Mouse (Mus musculus): ENCODE measurements at regions not wholly inside any gene's neighbourhood (a gene's known extent, or its start where the extent isn't known, plus 50 kb on each side); places are given as distances from the start of the nearest gene placed in this dataset.
A peak's percentile ranks its signal among the peaks of the same experiment; 100 is the strongest.

GRCm38 (mm10) chr11:18581078-18581800 lies 437.5 kb downstream of the Meis1 start:
- DNase-seq (ENCODE audit: low spot score) = peak; percentile 5

DNA sequence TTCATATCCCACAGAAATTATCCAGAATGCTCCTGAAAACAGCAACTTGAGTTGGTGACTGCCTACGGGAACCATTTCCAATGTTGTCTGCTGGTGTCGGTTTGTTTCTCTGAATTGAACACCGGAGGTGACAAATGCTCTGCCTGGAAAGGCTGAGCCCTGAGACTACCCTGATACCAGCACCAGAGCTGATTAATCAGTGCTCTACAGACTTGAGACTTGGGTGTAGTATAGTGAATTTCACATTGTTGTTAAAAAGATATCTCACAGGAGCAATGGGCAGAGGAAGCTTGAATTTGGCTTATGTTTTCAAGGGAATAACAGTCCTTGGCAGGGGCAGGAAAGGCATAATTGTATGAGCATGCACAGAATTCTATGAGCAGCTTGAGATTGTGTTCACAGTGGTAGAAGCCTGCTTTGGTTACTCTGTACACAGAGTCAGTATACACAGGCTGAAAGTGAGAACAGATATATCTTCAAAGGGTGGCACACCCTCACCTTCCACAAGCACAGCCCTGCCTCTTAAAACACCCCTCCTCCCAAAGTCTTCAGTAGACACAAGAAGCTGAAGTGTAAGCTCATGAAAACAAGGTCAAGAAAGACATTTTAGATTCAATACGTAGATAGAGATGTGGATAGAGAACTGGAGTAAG lies 447.1 kb downstream of the Meis1 start:
- no peak for DNase-seq (ENCODE audit: low spot score)

DNA sequence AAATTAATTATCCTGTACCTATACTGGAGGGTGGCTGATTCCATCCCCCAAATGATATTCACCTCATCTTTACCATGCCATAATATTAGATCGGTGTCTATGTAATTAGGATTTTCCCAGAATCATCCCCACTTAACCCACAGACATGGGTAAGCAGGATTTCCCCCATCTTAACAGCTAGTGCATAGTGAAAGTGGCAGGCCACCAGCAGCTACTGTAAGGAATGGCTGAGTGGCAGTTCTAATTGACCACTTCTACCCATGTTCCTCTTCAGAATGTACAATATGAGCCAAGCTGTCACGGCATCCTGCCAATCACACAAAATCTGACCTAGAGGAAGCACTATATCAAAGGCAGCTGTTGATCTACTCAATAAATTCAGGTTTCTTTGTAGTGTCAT lies 455.8 kb downstream of the Meis1 start:
- DNase-seq (ENCODE audit: low spot score) = no peak

GRCm38 (mm10) chr11:18558665-18559064 lies 460.1 kb downstream of the Meis1 start:
- no peak for DNase-seq (ENCODE audit: low spot score)

GRCm38 (mm10) chr11:18535592-18535857 lies 483.3 kb downstream of the Meis1 start:
- DNase-seq (ENCODE audit: low spot score) = no peak

DNA sequence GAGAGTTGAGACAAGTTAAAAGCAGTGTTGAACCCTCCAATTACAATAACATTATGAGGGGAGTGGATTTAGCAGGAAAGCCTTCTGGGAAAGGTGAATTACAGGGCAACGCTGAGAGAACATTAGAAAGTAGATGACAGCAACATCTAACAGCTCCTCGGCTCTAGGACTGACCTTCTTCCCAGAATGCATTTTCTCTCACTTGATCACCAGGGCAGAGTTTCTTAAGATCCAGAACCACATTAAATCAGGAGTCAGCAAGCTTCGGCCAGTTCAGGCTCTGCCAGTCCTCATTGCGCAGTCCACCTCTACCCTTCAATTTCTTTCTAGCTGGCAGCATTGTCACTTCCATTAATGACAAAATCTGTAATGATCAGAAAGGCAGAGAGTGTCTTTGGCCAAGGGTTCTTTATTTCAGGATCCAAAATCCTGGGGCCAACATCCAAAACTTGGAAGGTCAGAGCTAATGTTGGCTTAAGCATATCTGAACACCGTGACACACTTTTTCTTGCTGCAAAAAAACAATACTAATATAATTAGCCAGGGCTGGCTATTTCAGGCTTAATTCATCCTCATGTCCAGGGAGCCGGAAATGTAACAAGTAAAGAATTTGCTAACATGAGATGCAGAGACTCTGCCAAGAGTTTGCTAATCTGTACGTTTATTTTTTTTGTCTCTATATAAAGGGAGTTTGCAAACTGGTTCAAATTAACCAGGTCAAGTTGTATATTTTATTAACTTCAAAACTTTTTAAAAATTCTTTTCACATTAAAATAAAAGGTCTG lies 483.8 kb downstream of the Meis1 start:
- DNase-seq (ENCODE audit: low spot score) = no peak

DNA sequence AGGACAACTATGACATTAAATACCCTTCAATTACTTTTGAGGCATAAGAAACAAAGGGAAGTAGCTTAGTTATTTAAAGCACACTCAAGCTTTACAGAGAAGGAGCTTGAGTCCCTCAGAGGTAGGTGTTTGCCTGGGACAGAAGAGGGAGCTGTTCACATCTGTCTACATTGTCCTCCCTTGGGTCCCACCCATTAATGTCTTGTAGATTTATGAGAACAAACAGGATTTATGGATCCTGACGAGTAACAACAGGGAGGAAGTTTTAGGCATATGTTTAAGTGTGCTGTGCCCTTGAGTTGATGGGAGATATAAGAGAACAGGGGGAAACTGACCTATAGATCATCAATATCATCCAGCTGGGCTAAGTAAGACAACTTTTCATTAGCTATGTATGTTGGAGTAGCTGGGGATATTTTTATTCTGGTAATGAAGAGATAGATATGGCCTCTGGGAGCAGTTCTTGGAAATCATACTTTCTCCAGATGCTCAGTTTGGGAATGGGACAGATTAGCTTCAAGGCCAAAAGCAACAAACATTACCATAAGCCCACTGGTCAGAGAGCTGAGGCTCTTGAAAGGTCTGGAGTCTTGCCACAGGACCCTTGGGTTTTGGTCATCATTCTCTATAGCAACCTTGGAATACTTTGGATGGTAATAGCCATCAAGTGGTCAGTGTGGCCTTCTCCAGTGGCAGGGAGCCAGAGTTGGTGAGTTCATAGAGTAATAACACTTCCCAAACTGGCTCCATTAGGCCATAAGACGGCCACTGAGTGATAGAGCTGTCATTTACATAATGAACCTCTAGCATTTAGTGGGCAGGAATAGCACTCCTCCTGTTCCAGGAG lies 487.3 kb downstream of the Meis1 start:
- DNase-seq (ENCODE audit: low spot score) = no peak

DNA sequence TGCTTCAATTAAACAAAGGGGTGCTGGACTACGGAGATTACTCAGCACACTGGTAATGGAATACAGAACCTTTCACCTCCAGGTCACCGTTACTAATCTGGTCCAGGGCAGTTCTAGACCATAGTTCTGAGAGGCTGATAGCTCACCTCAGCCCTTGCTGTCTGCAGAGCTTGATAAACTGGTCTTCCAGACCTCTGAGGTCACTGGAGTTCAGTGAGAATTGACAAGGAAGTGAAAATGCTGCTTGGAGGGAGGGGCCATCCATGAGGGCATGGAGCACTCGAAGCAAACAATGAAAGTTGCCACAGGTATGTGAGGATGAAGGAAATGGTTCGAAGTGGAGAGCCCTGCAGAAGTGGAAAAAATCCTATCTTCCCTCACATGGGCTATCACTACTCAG lies 490.2 kb downstream of the Meis1 start:
- no peak for DNase-seq (ENCODE audit: low spot score)

GRCm38 (mm10) chr11:18495108-18495757 lies 523.6 kb downstream of the Meis1 start:
- DNase-seq (ENCODE audit: low spot score) = no peak

- no peak for DNase-seq (ENCODE audit: low spot score)
These were observed 524.8 kb downstream of the Meis1 start for GRCm38 (mm10) chr11:18493981-18494380.

- no peak for DNase-seq (ENCODE audit: low spot score)
These were observed 525.7 kb downstream of the Meis1 start for GRCm38 (mm10) chr11:18493086-18493485.

- no peak for DNase-seq (ENCODE audit: low spot score)
These were observed 529.1 kb downstream of the Meis1 start for GRCm38 (mm10) chr11:18489517-18490256.

GRCm38 (mm10) chr11:18478841-18479240 lies 525.2 kb upstream of the Etaa1 start:
- DNase-seq (ENCODE audit: low spot score) = no peak

- no peak for DNase-seq (ENCODE audit: low spot score)
These were observed 497.6 kb upstream of the Etaa1 start for GRCm38 (mm10) chr11:18451271-18451670.

GRCm38 (mm10) chr11:18448879-18449278 lies 495.2 kb upstream of the Etaa1 start:
- no peak for DNase-seq (ENCODE audit: low spot score)

DNA sequence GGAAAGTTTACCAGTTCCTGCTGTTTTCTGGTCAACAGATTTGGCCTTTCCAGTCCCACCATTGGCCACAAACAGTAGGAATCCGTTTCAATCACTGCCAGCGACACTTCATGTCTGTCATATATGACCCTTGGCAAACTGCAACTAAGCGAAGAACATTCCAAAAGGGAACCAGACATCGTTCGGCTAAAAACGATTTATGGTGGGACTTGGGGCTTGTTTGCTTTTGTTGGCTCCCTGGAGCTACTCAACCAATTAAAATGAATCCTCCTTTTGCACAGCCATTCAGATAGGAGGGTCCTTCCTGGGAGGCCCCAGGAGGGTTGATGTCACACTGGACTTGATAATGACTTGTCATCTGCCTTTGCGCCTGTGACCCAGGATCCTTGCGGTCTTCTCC lies 490.9 kb upstream of the Etaa1 start:
- no peak for DNase-seq (ENCODE audit: low spot score)

DNA sequence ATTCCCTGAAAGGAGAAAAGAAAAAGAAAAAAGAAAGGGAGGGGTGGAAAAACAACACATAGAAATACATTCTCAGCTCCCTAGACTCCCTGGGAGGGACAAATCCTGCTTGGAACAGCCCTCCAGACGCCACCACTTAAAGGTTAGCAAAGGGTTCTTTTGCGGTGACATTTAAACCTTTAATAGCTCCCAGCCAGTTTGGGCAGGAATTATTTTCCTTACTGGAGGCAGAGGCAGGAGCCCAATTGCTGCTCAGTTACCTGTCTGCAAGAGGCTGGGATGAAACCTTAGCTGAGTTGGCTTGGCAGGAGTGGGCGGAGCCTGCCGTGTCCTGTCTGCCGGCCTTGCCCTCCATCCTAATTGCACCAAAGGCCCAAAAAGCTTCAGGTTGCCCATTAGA lies 490.4 kb upstream of the Etaa1 start:
- DNase-seq (ENCODE audit: low spot score) = no peak

DNA sequence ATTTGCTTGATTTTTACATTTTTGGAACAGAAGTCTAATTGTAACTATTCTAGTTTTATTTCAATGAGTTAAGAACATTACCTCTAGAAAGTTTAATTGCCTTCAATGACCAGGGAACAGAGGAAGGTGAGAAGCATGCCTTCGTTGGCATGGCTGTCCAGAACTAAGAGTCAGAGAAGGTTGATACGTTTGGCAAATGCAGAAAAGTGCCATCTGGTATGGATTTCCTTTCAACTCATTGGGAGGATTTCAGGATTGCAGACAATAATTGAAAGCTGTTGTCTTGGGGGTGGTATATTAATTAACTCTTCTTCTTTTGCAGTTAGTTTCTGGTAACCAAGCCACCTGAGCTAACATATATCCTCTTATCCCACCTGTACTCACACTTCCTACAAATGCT lies 489.5 kb upstream of the Etaa1 start:
- no peak for DNase-seq (ENCODE audit: low spot score)

- DNase-seq (ENCODE audit: low spot score) = no peak
These were observed 484.3 kb upstream of the Etaa1 start for GRCm38 (mm10) chr11:18437834-18438611.

DNA sequence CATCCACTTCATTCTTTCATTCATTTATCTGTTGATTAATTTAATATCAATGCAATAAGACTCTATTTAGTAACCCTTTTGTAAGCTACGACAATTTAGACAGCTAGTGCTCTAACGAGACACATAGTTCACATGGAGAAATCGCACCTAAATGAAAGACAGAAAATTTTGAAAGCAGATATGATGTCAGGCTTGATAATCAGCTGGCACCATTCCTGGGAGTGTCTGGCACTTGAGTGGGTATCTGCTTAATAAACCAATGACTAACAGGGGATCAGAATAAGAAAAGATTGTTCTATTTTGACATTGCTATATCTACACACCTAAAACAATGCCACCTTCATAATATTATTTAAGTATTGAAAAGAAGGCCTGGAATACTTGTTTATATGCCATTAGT lies 467.4 kb upstream of the Etaa1 start:
- DNase-seq (ENCODE audit: low spot score) = no peak

All from layer of hippocampus, adult 11-12 months (tissue).